9 mouse cellular contexts compared by ENCODE assay signal in the genomic region with DNA sequence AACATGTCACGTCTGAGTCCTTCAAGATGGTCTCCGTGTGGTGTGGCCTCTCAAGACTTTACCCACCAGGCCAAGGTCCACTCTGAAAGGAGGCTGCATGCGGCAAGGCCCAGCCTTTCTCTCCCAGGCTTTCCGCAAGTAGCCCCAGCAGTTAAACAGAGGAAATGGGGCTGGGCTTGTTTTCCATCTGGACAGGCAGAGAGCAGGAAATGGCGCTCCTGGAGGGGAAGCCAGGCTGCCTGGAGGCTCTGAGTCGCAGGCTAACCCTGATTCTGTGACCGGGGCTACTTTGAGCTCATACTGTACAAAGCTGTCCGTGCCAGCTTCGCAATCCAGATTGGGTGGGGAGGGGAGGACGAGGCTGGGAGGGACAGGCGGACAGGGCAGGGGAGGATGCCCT. TPM values are rescaled to one million over a fixed set of nuclear protein-coding genes. Genes with fewer than 3 reads are reported as not detected.
A peak's percentile ranks its signal among the peaks of the same experiment; 100 is the strongest.
DNase-seq lines count a peak whose midpoint lies in the region; ATAC-seq and TF ChIP-seq lines count a peak whose summit lies in the region.
"Had no signal": no experiment of that assay in that cellular context is flagged by ENCODE, and none has a peak within 500 bp of the region (broad histone marks: within the 10 kb centered on the region; RNA-seq: fewer than 3 reads in every experiment).

No protein-coding gene starts in this region.

- H3K36me3 ChIP-seq in E14TG2a.4 (ENCODE audit: insufficient read depth, low read length): no peaks in the 10 kb centered on the region
- H3K36me3 ChIP-seq in limb, embryonic 15.5 days: no peaks in the 10 kb centered on the region

- WGBS in limb, embryonic 15.5 days: 49% methylated on average over 11 of the region's 11 CpGs

- H3K9me3 ChIP-seq in E14TG2a.4 (ENCODE audit: low read length): no peaks in the 10 kb centered on the region
- H3K9me3 ChIP-seq in limb, embryonic 15.5 days: no peaks in the 10 kb centered on the region

- H3K4me2 ChIP-seq in limb, embryonic 15.5 days: no peak overlapping the region

- ATAC-seq in limb, embryonic 15.5 days (ENCODE audit: insufficient number of reproducible peaks, low FRiP score, low TSS enrichment, low read depth): no peak

- H3K4me1 ChIP-seq in E14TG2a.4 (replicated peaks; ENCODE audit: low read depth, low read length): peaks cover 88% of the 10 kb centered on the region
- H3K4me1 ChIP-seq in limb, embryonic 15.5 days: peaks cover 36% of the 10 kb centered on the region

- peak overlapping the region; percentile 62 for H3K27ac ChIP-seq in limb, embryonic 15.5 days

- peak overlapping the region; percentile 48 for H3K4me3 ChIP-seq in E14TG2a.4 (replicated peaks; ENCODE audit: low read length)
- H3K4me3 ChIP-seq in limb, embryonic 15.5 days: no peak overlapping the region

- no peak for TF ChIP-seq CTCF in E14TG2a.4 (conservative IDR thresholded peaks at IDR 0.05; ENCODE audit: low read length)

- no peak overlapping the region for H3K9ac ChIP-seq in limb, embryonic 15.5 days

- H3K27me3 ChIP-seq in E14TG2a.4 (ENCODE audit: insufficient read depth, low read length): peaks cover 33% of the 10 kb centered on the region
- H3K27me3 ChIP-seq in limb, embryonic 15.5 days: peaks cover 8% of the 10 kb centered on the region; the same call in 1 of the 2 replicates

- intact Hi-C loops in heart, postnatal 25 days (cut with DNase I): no loop called here

- peak; percentile 35 for DNase-seq in NIH3T3 (ENCODE audit: low read depth)
- DNase-seq in heart, postnatal 25 days (ENCODE audit: low spot score): peak; percentile 51
- no peak for DNase-seq in natural killer cell, adult 2 months (ENCODE audit: low spot score in 2 of 2)
- no peak for DNase-seq in testis, postnatal 14 days (ENCODE audit: low spot score)
- no peak for DNase-seq in B cell, adult 2 months

RNA-seq across cellular contexts. Expression of a gene that starts 7.7 kb away (rescaled TPM):
- total RNA-seq in heart, postnatal 25 days (2021): 10 to 100 TPM; 37.7 to 46.9 TPM
- 30.9 and 35.9 TPM in 2 replicates for polyA plus RNA-seq in limb, embryonic 15.5 days (2015; fragmentation: Nextera tagmentation; extraction: Ambion mirVana)

RNA-seq across cellular contexts. Expression of a gene that starts 22.5 kb away (rescaled TPM):
- total RNA-seq in heart, postnatal 25 days (2021): not detected
- 0.45 TPM in 2 replicates for polyA plus RNA-seq in limb, embryonic 15.5 days (2015; fragmentation: Nextera tagmentation; extraction: Ambion mirVana)
- total RNA-seq: adrenal gland, adult 18-20 months; gastrocnemius, postnatal 36 days had no signal

RNA-seq across cellular contexts. Expression of a gene that starts 35.9 kb away (rescaled TPM):
- 1 to 10 TPM; 4.4 TPM for total RNA-seq in heart, postnatal 25 days (2021)
- polyA plus RNA-seq in limb, embryonic 15.5 days (2015; fragmentation: Nextera tagmentation; extraction: Ambion mirVana): 899 and 1,046 TPM in 2 replicates

RNA-seq across cellular contexts. Expression of a gene that starts 40.9 kb away (rescaled TPM):
- total RNA-seq in heart, postnatal 25 days (2021): not detected
- 0.20 and 0.29 TPM in 2 replicates for polyA plus RNA-seq in limb, embryonic 15.5 days (2015; fragmentation: Nextera tagmentation; extraction: Ambion mirVana)
- total RNA-seq: gastrocnemius, postnatal 36 days had no signal

RNA-seq across cellular contexts. Expression of a gene that starts 56.3 kb away (rescaled TPM):
- 1 to 10 TPM; 4.5 to 6.8 TPM for total RNA-seq in heart, postnatal 25 days (2021)
- polyA plus RNA-seq in limb, embryonic 15.5 days (2015; fragmentation: Nextera tagmentation; extraction: Ambion mirVana): 30.4 and 31.9 TPM in 2 replicates

Comparison
In these comparisons a context has a peak if more than half of its experiments do, and no peak if none do; other contexts are left out.
1. DNase-seq: peak in NIH3T3 (single experiment) and heart, postnatal 25 days (single experiment); none in natural killer cell, adult 2 months (0 of 2), testis, postnatal 14 days (single experiment) and B cell, adult 2 months (0 of 2).